10 mouse cellular contexts compared by ENCODE assay signal in the genomic region with DNA sequence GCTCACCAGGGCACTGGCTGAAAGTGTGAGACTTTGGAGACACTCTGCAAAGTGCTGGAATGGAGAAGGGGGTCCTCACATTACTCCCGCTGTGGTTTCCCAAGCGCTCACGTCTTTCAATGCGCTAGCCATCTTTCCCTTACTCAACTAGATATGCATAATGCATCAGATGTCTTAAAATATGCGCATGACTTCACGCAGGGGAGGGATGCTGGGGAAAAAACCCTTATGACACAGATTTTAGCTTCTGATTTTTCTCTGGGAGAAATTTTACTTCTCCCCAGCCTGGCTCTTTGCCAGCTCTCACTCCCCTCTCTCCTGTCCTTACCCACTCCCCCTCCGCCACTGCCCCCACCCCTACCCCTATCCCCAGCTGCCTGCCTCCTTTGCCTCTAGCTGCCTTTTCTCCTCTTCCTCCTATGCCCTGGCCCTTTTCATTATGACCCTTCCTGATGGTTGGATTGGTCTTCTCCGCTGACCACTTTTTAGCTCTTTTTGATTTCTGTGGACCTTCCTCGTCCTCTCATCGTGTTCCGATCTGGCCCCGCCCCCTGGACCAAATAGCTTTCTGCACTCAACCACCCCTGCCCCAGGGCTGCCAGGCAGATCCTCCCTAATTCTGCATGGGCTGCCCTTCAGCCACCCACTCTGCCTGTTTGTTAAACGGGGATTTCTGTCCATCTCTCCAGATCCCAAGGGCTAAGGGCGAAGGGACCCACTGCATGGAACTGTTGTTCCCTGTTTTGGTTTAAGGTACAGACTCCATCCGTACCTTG. TPM values are rescaled to one million over a fixed set of nuclear protein-coding genes. Genes with fewer than 3 reads are reported as not detected.
DNase-seq lines count a peak whose midpoint lies in the region; ATAC-seq lines count a peak whose summit lies in the region.
"Had no signal": no experiment of that assay in that cellular context is flagged by ENCODE, and none has a peak within 500 bp of the region (broad histone marks: within the 10 kb centered on the region; RNA-seq: fewer than 3 reads in every experiment).

No protein-coding gene starts in this region.

- ATAC-seq in neural tube, embryonic 11.5 days (ENCODE audit: insufficient read depth, low FRiP score, low TSS enrichment) = 0 out of 2 replicates have a peak, but pooled peaks have one; percentile 4
- peak; percentile 43 for ATAC-seq in hindbrain, embryonic 12.5 days (ENCODE audit: low FRiP score)
- peak; percentile 37 for ATAC-seq in neural tube, embryonic 12.5 days (ENCODE audit: low FRiP score, low read depth)

- H3K27me3 ChIP-seq in neural tube, embryonic 11.5 days (ENCODE audit: control insufficient read depth, insufficient read depth, low read length) = no peaks in the 10 kb centered on the region
- peaks cover 17% of the 10 kb centered on the region; the same call in 1 of the 2 replicates for H3K27me3 ChIP-seq in hindbrain, embryonic 12.5 days
- peaks cover 8% of the 10 kb centered on the region for H3K27me3 ChIP-seq in neural tube, embryonic 12.5 days (replicated peaks)

- H3K36me3 ChIP-seq in neural tube, embryonic 11.5 days (ENCODE audit: control insufficient read depth, insufficient read depth, low read length) = no peaks in the 10 kb centered on the region
- no peaks in the 10 kb centered on the region for H3K36me3 ChIP-seq in hindbrain, embryonic 12.5 days
- no peaks in the 10 kb centered on the region for H3K36me3 ChIP-seq in neural tube, embryonic 12.5 days

- WGBS in neural tube, embryonic 11.5 days = 39% methylated on average over 15 of the region's 15 CpGs
- WGBS in hindbrain, embryonic 12.5 days = 31% methylated on average over 15 of the region's 15 CpGs
- WGBS in neural tube, embryonic 12.5 days = 36% methylated on average over 15 of the region's 15 CpGs

- H3K9ac ChIP-seq in neural tube, embryonic 11.5 days (ENCODE audit: low read length) = peak overlapping the region; percentile 29
- 0 out of 2 replicates have a peak overlapping the region, but pooled peaks have one; percentile 18 for H3K9ac ChIP-seq in hindbrain, embryonic 12.5 days
- no peak overlapping the region for H3K9ac ChIP-seq in neural tube, embryonic 12.5 days

- DNase-seq in cerebellum, postnatal 10 days = peak; percentile 47 to 48
- no peak for DNase-seq in cerebellum, adult 8-10 months
- peak; percentile 16 for DNase-seq in neural tube, embryonic 11.5 days (ENCODE audit: low spot score)
- no peak for DNase-seq in neural tube, embryonic 10.5 days (ENCODE audit: extremely low spot score, low spot score)
- DNase-seq in heart, adult 8-10 months (ENCODE audit: low spot score) = no peak
- DNase-seq in frontal cortex, postnatal 25 days (ENCODE audit: low spot score in 2 of 2) = no peak

- peaks cover 18% of the 10 kb centered on the region for H3K4me1 ChIP-seq in neural tube, embryonic 11.5 days (ENCODE audit: control insufficient read depth, insufficient read depth, low read length)
- peaks cover 36% of the 10 kb centered on the region for H3K4me1 ChIP-seq in hindbrain, embryonic 12.5 days
- H3K4me1 ChIP-seq in neural tube, embryonic 12.5 days = peaks cover 34% of the 10 kb centered on the region

- H3K9me3 ChIP-seq in neural tube, embryonic 11.5 days (ENCODE audit: control insufficient read depth, low read length) = no peaks in the 10 kb centered on the region
- H3K9me3 ChIP-seq in hindbrain, embryonic 12.5 days (replicated peaks) = no peaks in the 10 kb centered on the region
- no peaks in the 10 kb centered on the region for H3K9me3 ChIP-seq in neural tube, embryonic 12.5 days

- no peak overlapping the region for H3K4me3 ChIP-seq in neural tube, embryonic 11.5 days (ENCODE audit: low read depth, low read length)
- no peak overlapping the region for H3K4me3 ChIP-seq in hindbrain, embryonic 12.5 days
- H3K4me3 ChIP-seq in neural tube, embryonic 12.5 days = no peak overlapping the region

- H3K27ac ChIP-seq in neural tube, embryonic 11.5 days (ENCODE audit: low read depth, low read length) = no peak overlapping the region
- peak overlapping the region; percentile 67; the same call in 1 of the 2 replicates for H3K27ac ChIP-seq in hindbrain, embryonic 12.5 days
- H3K27ac ChIP-seq in neural tube, embryonic 12.5 days = no peak overlapping the region

- 0 out of 2 replicates have a peak overlapping the region, but pooled peaks have one; percentile 7 for H3K4me2 ChIP-seq in neural tube, embryonic 11.5 days (ENCODE audit: low read depth)
- 0 out of 2 replicates have a peak overlapping the region, but pooled peaks have one; percentile 19 for H3K4me2 ChIP-seq in hindbrain, embryonic 12.5 days (replicated peaks)
- no peak overlapping the region; the same call in 1 of the 2 replicates for H3K4me2 ChIP-seq in neural tube, embryonic 12.5 days (replicated peaks)

RNA-seq across cellular contexts. Expression of gene Camk2n1, which starts 6.1 kb away (rescaled TPM):
- polyA plus RNA-seq in neural tube, embryonic 11.5 days (2014; fragmentation: Nextera tagmentation; extraction: Ambion mirVana) = 6.0 TPM in 2 replicates
- 7.9 TPM in 2 replicates for polyA plus RNA-seq in hindbrain, embryonic 12.5 days (2016; fragmentation: Nextera tagmentation; extraction: Ambion mirVana)
- polyA plus RNA-seq in neural tube, embryonic 12.5 days (2016; fragmentation: Nextera tagmentation; extraction: Ambion mirVana) = 9.2 and 11.7 TPM in 2 replicates
- 10 to 100 TPM; 10.8 to 12.7 (median 11.1) TPM for total RNA-seq in heart, adult 8-10 months (2022)

RNA-seq across cellular contexts. Expression of gene Mul1, which starts 13.5 kb away (rescaled TPM):
- polyA plus RNA-seq in neural tube, embryonic 11.5 days (2014; fragmentation: Nextera tagmentation; extraction: Ambion mirVana) = 19.3 and 22.8 TPM in 2 replicates
- polyA plus RNA-seq in hindbrain, embryonic 12.5 days (2016; fragmentation: Nextera tagmentation; extraction: Ambion mirVana) = 16.1 and 22.3 TPM in 2 replicates
- 15.6 and 15.8 TPM in 2 replicates for polyA plus RNA-seq in neural tube, embryonic 12.5 days (2016; fragmentation: Nextera tagmentation; extraction: Ambion mirVana)
- total RNA-seq in heart, adult 8-10 months (2022) = 10 to 100 TPM; 72.0 to 84.5 (median 75.5) TPM

RNA-seq across cellular contexts. Expression of gene Fam43b, which starts 51.7 kb away (rescaled TPM):
- polyA plus RNA-seq in neural tube, embryonic 11.5 days (2014; fragmentation: Nextera tagmentation; extraction: Ambion mirVana) = not detected in 2 replicates
- 0.69 and 1.2 TPM in 2 replicates for polyA plus RNA-seq in hindbrain, embryonic 12.5 days (2016; fragmentation: Nextera tagmentation; extraction: Ambion mirVana)
- polyA plus RNA-seq in neural tube, embryonic 12.5 days (2016; fragmentation: Nextera tagmentation; extraction: Ambion mirVana) = 0.91 and 1.3 TPM in 2 replicates
- not detected for total RNA-seq in heart, adult 8-10 months (2022)
- total RNA-seq: neutrophil, adult 5-6 weeks had no signal
- polyA plus RNA-seq: heart, postnatal 0 days had no signal

Comparison
In these comparisons a context has a peak if more than half of its experiments do, and no peak if none do; other contexts are left out.
1. DNase-seq: peak in cerebellum, postnatal 10 days (2 of 2) and neural tube, embryonic 11.5 days (single experiment); none in cerebellum, adult 8-10 months (single experiment), neural tube, embryonic 10.5 days (single experiment), heart, adult 8-10 months (single experiment) and frontal cortex, postnatal 25 days (0 of 2).
2. Peak in every context shown above with its lines, with median percentiles within 50 percentile points of each other: ATAC-seq.